Mouse (Mus musculus): ENCODE measurements around the gene Zcchc17. TPM values are rescaled to one million over a fixed set of nuclear protein-coding genes. Genes with fewer than 3 reads are reported as not detected.

Gene Zcchc17
- 69.2 and 73.3 TPM in 2 replicates for polyA plus RNA-seq (2016; fragmentation: Nextera tagmentation; extraction: Ambion mirVana)

GRCm38 (mm10) chr4:130359486-130360237 lies at the start of gene Zcchc17, which contains the start of gene Snrnp40:
Gene Zcchc17, minus strand, starts transcription at chr4:130359943.
Gene Snrnp40, plus strand, starts transcription at chr4:130360132.
- peak; percentile 99 for DNase-seq (ENCODE audit: low spot score)
- Histone ChIP-seq H3K27me3 (ENCODE audit: low read depth, poor library complexity, severe bottlenecking) (no peaks in the 10 kb centered on the region), H3K9me3 (replicated peaks) (0 out of 2 replicates have a peak, but pooled peaks cover 3% of the 10 kb centered on the region), H3K36me3 (peaks cover 51% of the 10 kb centered on the region), H3K4me3 (peak within 1 kb of the TSS; percentile 96), H3K4me1 (peaks cover 27% of the 10 kb centered on the region), H3K27ac (replicated peaks) (peak within 1 kb of the TSS; percentile 91)
- under 1% methylated on average over 49 of the region's 49 CpGs for WGBS

DNA sequence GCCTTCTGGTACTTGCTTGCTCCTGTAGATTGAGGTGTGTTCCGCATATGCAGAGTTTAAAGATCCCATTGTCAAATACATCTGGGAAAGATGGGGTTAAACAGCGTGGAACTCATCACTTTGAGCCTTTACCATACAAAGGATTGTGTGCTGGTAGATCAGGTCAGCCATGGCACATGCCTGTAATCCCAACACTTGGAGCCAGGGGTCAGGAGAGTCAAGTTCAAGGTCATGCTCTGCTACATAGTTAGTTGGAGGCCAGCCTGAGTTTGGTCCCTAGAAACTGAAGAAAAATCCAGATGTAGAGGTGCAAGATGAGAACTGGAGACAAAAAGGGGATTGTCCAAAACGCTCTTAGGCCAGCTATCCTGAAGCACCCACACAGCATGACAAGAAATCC lies 31.5 kb upstream of the Zcchc17 start:
- DNase-seq (ENCODE audit: low spot score), result peak; percentile 27
- H3K4me1 ChIP-seq, result peaks cover 17% of the 10 kb centered on the region
- no peak overlapping the region for H3K27ac ChIP-seq (replicated peaks)
- 64% methylated on average over 3 of the region's 3 CpGs for WGBS
- no peaks in the 10 kb centered on the region for H3K27me3 ChIP-seq (ENCODE audit: low read depth, poor library complexity, severe bottlenecking)
- H3K4me3 ChIP-seq, result no peak overlapping the region
- H3K9me3 ChIP-seq (replicated peaks), result no peaks in the 10 kb centered on the region
- peaks cover 53% of the 10 kb centered on the region for H3K36me3 ChIP-seq

- peaks cover 66% of the 10 kb centered on the region for H3K36me3 ChIP-seq
- 97% methylated on average over 7 of the region's 7 CpGs for WGBS
Observed at GRCm38 (mm10) chr4:130389927-130390326, 30.2 kb upstream of the Zcchc17 start.

DNA sequence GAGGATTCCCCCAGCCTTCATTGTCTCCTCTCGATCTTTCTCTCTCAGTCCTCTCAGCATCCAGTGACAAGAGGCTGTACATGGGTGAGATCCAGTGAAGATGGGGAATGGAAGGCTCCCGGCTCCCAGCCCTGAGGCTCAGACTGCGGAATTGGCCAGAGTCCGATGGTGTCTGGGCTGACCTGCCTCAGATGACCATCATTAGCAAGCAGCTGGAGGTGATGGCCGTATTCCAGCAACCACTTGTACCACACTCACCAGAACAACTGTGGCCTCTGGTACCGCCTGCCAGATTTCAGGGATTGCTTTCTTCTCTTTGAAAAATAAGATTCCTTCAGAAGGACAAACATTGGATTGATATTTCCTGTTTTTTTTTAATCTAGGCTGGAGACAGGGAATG lies 29.8 kb upstream of the Zcchc17 start:
- Histone ChIP-seq H3K4me3 (no peak overlapping the region), H3K27me3 (ENCODE audit: low read depth, poor library complexity, severe bottlenecking) (no peaks in the 10 kb centered on the region), H3K4me1 (peaks cover 17% of the 10 kb centered on the region), H3K9me3 (replicated peaks) (no peaks in the 10 kb centered on the region), H3K36me3 (peaks cover 70% of the 10 kb centered on the region), H3K27ac (replicated peaks) (0 out of 2 replicates have a peak overlapping the region, but pooled peaks have one; percentile 4)
- DNase-seq (ENCODE audit: low spot score), result no peak
- 79% methylated on average over 6 of the region's 6 CpGs for WGBS

More at GRCm38 (mm10) chr4:130389927-130390326, 30.2 kb upstream of the Zcchc17 start:
- Histone ChIP-seq H3K4me3 (no peak overlapping the region), H3K9me3 (replicated peaks) (no peaks in the 10 kb centered on the region), H3K4me1 (peaks cover 17% of the 10 kb centered on the region), H3K27me3 (ENCODE audit: low read depth, poor library complexity, severe bottlenecking) (no peaks in the 10 kb centered on the region), H3K27ac (replicated peaks) (no peak overlapping the region)
- no peak for DNase-seq (ENCODE audit: low spot score)

DNA sequence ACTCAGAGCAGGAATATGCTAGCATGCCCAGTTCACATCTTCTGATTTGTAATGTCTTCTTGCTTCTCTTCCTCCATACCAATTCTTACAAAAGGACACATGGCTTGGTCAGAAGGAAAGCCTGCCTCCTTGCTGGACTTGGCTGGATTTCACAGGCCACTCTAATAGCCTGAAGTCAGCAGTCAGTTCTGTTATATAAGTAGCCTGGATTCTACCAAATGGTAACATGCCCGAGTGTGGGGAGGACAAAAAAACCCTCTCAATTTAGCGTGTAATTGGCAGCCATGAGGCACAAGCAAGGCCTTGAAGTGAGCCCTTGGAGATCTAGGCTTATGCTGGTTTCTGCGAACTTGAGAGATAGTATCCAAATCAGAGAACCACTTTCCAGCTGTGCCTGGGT lies 27.5 kb upstream of the Zcchc17 start:
- H3K27ac ChIP-seq (replicated peaks), result no peak overlapping the region
- H3K27me3 ChIP-seq (ENCODE audit: low read depth, poor library complexity, severe bottlenecking), result no peaks in the 10 kb centered on the region
- peaks cover 92% of the 10 kb centered on the region for H3K36me3 ChIP-seq
- peaks cover 11% of the 10 kb centered on the region for H3K4me1 ChIP-seq
- WGBS, result 88% methylated on average over 3 of the region's 3 CpGs
- no peaks in the 10 kb centered on the region for H3K9me3 ChIP-seq (replicated peaks)
- no peak overlapping the region for H3K4me3 ChIP-seq
- no peak for DNase-seq (ENCODE audit: low spot score)

DNA sequence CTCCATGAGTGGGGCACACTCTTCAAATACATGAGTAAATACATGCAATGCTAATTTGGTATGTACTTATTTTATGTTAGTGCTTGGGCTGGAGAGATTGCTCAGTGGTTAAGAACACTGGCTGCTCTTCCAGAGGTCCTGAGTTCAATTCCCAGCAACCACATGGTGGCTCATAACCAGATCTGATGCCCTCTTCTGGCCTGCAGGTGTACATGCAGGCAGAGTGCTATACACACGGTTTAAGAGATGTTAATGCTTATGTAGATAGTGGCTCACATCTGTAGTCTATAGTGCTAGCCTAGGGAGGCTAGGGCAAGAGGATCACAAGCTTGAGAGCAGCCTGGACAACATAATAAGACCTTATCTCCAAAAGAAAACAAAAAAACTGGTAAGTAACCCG lies 20.7 kb upstream of the Zcchc17 start:
- Histone ChIP-seq H3K36me3 (peaks cover 98% of the 10 kb centered on the region), H3K27ac (replicated peaks) (no peak overlapping the region), H3K9me3 (replicated peaks) (peaks cover 6% of the 10 kb centered on the region; the same call in 1 of the 2 replicates), H3K4me3 (no peak overlapping the region), H3K4me1 (no peaks in the 10 kb centered on the region), H3K27me3 (ENCODE audit: low read depth, poor library complexity, severe bottlenecking) (no peaks in the 10 kb centered on the region)
- DNase-seq (ENCODE audit: low spot score), result no peak
- WGBS, result 90% methylated on average over 2 of the region's 2 CpGs

DNA sequence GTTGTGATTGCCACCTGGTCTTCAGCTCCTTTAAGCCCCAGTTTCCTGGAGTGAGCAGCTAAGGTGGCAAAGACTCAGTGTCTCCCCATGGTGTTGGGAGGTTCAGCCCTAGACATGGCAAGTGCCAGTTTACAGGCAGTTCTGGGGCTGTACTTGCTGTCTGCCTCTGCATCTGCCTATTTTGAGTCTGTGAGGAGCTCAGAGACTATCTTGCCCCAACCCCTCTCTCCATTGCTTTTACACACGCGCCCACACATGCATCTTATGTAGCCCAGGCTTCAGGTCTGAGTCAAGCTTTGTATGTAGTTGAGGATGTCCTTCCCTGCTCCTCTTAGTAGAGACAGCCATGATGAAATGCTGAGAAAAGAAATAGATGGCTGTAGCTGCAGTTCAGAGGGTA lies 19.4 kb upstream of the Zcchc17 start:
- no peaks in the 10 kb centered on the region for H3K27me3 ChIP-seq (ENCODE audit: low read depth, poor library complexity, severe bottlenecking)
- DNase-seq (ENCODE audit: low spot score), result no peak
- H3K27ac ChIP-seq (replicated peaks), result no peak overlapping the region
- peaks cover 6% of the 10 kb centered on the region; the same call in 1 of the 2 replicates for H3K9me3 ChIP-seq (replicated peaks)
- WGBS, result 99% methylated on average over 2 of the region's 2 CpGs
- H3K4me3 ChIP-seq, result no peak overlapping the region
- no peaks in the 10 kb centered on the region for H3K4me1 ChIP-seq
- peaks cover 98% of the 10 kb centered on the region for H3K36me3 ChIP-seq

DNA sequence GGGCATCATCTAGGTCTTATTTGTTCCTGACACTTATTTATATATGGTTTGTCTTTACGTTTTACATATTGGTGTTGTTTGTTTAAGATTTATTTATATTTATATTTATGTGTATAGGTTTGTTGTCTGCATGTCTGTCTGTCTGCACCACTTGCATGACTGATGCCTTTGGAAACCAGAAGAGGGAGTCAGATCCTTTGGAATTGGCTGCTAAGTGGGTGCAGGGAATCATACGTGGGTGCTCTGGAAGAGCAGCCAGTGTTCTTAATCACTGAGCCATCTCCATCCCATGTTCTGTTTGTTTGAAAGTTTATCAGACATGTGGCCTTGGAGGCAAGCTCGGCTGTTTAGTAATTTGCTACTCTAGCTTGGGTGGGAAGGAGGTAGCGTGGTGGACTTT lies 17.8 kb upstream of the Zcchc17 start:
- peaks cover 6% of the 10 kb centered on the region; the same call in 1 of the 2 replicates for H3K9me3 ChIP-seq (replicated peaks)
- no peaks in the 10 kb centered on the region for H3K27me3 ChIP-seq (ENCODE audit: low read depth, poor library complexity, severe bottlenecking)
- H3K27ac ChIP-seq (replicated peaks), result no peak overlapping the region
- WGBS, result 89% methylated on average over 4 of the region's 4 CpGs
- no peaks in the 10 kb centered on the region for H3K4me1 ChIP-seq
- DNase-seq (ENCODE audit: low spot score), result no peak
- no peak overlapping the region for H3K4me3 ChIP-seq
- peaks cover 98% of the 10 kb centered on the region for H3K36me3 ChIP-seq

DNA sequence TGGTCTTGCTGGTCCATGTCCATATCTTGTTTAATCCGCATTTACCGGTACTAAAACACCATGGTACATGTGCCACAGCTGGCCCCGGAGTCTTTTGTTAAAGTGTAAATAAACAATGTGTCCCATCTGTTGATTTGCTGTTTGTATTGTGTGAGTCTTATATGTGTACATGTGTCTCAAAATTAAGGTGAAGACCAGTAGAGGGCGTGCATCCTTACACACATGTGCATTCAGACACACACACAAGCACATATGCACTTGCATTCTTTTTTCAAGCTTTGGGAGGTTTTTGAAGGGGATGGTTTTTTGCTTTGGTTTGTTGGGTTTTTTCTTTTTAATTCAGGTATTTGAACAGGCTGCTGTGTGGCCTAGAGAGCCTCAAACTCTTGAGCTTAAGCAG lies 16.9 kb upstream of the Zcchc17 start:
- Histone ChIP-seq H3K4me3 (no peak overlapping the region), H3K36me3 (peaks cover 96% of the 10 kb centered on the region), H3K4me1 (no peaks in the 10 kb centered on the region), H3K27me3 (ENCODE audit: low read depth, poor library complexity, severe bottlenecking) (no peaks in the 10 kb centered on the region), H3K27ac (replicated peaks) (no peak overlapping the region), H3K9me3 (replicated peaks) (peaks cover 6% of the 10 kb centered on the region; the same call in 1 of the 2 replicates)
- DNase-seq (ENCODE audit: low spot score), result no peak
- 90% methylated on average over 4 of the region's 4 CpGs for WGBS

GRCm38 (mm10) chr4:130360238-130360590 lies 471 bp upstream of the Zcchc17 start:
- WGBS, result under 1% methylated on average over 19 of the region's 19 CpGs
- DNase-seq (ENCODE audit: low spot score), result no peak
- Histone ChIP-seq H3K27ac (replicated peaks) (peak overlapping the region; percentile 91), H3K9me3 (replicated peaks) (0 out of 2 replicates have a peak, but pooled peaks cover 3% of the 10 kb centered on the region), H3K4me1 (peaks cover 27% of the 10 kb centered on the region), H3K36me3 (peaks cover 51% of the 10 kb centered on the region), H3K4me3 (peak overlapping the region; percentile 96), H3K27me3 (ENCODE audit: low read depth, poor library complexity, severe bottlenecking) (no peaks in the 10 kb centered on the region)

- Histone ChIP-seq H3K27ac (replicated peaks) (no peak overlapping the region), H3K9me3 (replicated peaks) (0 out of 2 replicates have a peak, but pooled peaks cover 3% of the 10 kb centered on the region), H3K4me1 (peaks cover 27% of the 10 kb centered on the region), H3K4me3 (no peak overlapping the region), H3K36me3 (peaks cover 52% of the 10 kb centered on the region), H3K27me3 (ENCODE audit: low read depth, poor library complexity, severe bottlenecking) (no peaks in the 10 kb centered on the region)
- DNase-seq (ENCODE audit: low spot score), result no peak
Observed at GRCm38 (mm10) chr4:130357946-130358345, 1.8 kb downstream of the Zcchc17 start.

DNA sequence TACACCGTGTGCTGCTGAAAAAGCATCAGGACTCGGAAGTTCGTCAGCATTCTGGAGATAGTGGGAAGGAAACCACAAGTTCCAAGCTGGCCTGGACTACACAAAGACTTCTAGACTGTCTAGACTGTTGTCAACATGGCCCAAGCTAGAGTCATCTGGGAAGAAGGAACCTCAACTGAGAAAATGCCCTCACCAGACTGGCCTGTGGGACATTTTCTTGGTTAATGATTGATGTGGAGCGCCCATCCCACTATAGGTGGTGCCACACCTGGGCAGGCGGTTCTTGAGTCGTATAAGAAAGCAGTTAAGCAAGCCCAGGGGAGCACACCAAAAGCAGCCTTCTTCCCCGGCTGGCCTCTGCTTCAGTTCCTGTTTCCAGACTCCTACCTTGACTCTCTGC lies 7.2 kb downstream of the Zcchc17 start:
- DNase-seq (ENCODE audit: low spot score), result no peak
- Histone ChIP-seq H3K9me3 (replicated peaks) (0 out of 2 replicates have a peak, but pooled peaks cover 3% of the 10 kb centered on the region), H3K4me1 (no peaks in the 10 kb centered on the region), H3K27ac (replicated peaks) (no peak overlapping the region), H3K36me3 (peaks cover 91% of the 10 kb centered on the region), H3K4me3 (no peak overlapping the region), H3K27me3 (ENCODE audit: low read depth, poor library complexity, severe bottlenecking) (no peaks in the 10 kb centered on the region)
- WGBS, result 94% methylated on average over 7 of the region's 7 CpGs

DNA sequence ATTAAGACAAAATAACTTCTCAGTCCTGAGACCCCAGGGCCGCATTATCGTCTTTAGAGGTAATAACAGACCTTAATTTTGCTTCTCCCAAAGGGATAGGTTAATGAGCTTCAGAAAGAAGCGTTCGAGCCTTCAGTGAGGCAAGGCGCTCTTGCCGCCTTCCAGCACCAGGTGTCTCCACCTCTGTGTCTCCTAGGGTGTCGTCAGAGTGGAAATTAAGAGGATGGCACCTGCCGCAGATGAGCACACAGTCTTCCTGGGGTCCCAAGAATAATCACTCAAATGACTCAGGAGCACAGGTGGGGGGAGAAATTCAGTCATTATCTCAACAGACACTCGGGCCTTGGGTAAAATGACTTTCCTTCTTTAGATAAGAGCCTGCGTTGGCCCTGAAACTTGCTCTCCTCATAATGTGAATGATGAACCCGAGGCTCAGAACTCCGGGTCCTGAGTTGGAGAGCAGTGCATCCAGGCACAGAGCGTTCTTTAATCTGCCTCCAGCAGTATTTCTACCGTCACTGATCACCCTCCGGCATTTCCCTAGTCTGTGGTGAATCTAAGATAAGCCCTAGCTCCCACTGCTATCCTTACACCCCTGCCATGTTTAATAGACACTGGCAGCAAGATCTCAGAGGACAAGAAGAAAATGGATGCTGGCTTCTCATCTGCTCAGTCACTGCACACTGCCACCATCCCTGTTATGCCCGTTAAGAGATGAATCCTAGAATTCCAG lies 8.9 kb downstream of the Zcchc17 start:
- 92% methylated on average over 16 of the region's 16 CpGs for WGBS
- H3K4me1 ChIP-seq, result no peaks in the 10 kb centered on the region
- peaks cover 92% of the 10 kb centered on the region for H3K36me3 ChIP-seq

More for the DNA sequence above, 8.9 kb downstream of the Zcchc17 start:
- Histone ChIP-seq H3K27me3 (ENCODE audit: low read depth, poor library complexity, severe bottlenecking) (no peaks in the 10 kb centered on the region), H3K27ac (replicated peaks) (no peak overlapping the region), H3K4me3 (no peak overlapping the region), H3K9me3 (replicated peaks) (no peaks in the 10 kb centered on the region)
- DNase-seq (ENCODE audit: low spot score), result no peak
